Mouse (Mus musculus): ENCODE measurements around the gene Tagln2.

GRCm38 (mm10) chr1:172546062-172546461, 46.2 kb downstream of the Tagln2 start:
- no peak for TF ChIP-seq CTCF (IDR thresholded peaks at IDR 0.05; ENCODE audit: control insufficient read depth, insufficient read depth, insufficient read length)
- no peak for TF ChIP-seq MAX (IDR thresholded peaks at IDR 0.05)
- no peak for TF ChIP-seq MYOD1 (IDR thresholded peaks at IDR 0.05; ENCODE audit: control insufficient read depth, insufficient read length, low read depth)
- no peak for TF ChIP-seq USF1 (IDR thresholded peaks at IDR 0.05; ENCODE audit: low read depth)
- no peak for TF ChIP-seq FOSL1 (IDR thresholded peaks at IDR 0.05; ENCODE audit: insufficient read depth, low read length, poor library complexity, severe bottlenecking)
- TF ChIP-seq MYOG (IDR thresholded peaks at IDR 0.05; ENCODE audit: control insufficient read depth, extremely low read depth, insufficient read length): no peak
